Mouse (Mus musculus) spleen, adult 12 weeks (tissue): ENCODE measurements around the gene Mrps18a.

Experiments used
- DNase-seq: peaks from one replicate; pipeline ENCODE4 v3.0.0; 2022; ENCODE audit warnings: low spot score

Gene Mrps18a

GRCm38 (mm10) chr17:46143578-46144423 lies 33.0 kb downstream of the Mrps18a start, which contains the start of gene Rsph9:
Gene Rsph9 (minus strand): TSS chr17:46144216.
- peak; percentile 70 for DNase-seq

DNA sequence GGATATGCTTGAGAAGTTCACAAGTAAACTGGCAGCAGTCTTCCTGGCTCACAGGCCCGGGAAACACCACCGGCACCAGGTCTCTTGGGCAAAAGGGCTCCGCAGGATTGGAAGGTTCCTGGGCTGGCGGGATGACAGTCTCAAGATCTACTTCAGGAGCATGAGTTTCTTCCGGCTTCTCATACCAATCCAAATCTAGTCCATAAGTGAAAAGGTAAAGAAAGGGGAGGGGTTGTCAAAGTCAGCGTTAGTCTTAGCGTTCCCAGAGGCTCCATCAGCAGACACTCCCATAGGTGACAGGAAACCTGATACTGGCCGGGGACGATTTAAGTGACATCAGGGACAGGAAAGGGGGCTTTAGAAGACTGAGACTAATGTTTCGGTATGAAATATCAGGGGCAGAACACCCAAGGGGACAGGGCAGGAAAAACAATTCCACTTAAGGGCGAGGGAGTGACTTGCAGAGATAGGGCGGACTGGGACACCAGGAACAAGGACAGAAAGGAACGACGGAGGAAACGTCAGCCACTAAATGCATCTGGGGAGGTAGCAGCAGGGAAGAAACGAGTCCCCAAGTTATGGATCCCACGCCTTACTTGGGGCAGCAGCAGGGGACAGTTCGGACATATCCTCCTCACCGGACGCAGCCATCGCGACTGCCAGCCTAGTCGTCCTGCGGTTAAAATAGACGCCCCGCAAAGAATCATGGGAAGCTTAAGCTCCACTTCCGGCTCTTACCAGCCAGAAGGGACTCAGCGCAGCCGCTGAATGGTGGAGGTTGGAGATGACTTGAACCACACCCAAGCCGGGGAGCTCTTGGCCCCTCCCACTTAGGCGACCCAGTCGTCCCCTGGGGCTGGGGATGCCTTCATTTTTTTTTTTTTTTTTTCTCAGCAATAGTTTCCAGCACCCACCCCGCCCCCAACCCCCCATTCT lies 42.3 kb downstream of the Mrps18a start, which contains the start of gene Mad2l1bp:
Gene Mad2l1bp (minus strand): TSS at position 707 of the 936 bp plus-strand sequence.
- DNase-seq: peak; percentile 79

DNA sequence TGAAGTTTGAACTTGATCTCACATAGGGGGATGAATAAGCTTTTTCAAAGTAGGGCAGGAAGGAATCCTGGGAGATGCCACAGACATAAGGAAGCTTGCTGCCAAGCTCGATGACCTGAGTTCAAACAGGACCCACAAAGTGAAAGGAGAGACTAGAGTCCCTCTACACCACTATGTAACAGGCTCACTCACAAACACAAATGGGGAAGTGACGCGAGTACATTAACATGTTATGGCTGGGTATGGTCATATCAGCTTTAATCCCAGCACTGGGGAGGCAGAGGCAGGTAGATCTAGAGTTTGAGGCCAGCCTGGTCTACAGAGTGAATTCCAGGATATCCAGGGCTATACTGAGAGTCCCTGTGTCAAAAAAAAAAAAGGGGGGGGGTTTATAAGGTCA lies 43.5 kb downstream of the Mrps18a start:
- no peak for DNase-seq

DNA sequence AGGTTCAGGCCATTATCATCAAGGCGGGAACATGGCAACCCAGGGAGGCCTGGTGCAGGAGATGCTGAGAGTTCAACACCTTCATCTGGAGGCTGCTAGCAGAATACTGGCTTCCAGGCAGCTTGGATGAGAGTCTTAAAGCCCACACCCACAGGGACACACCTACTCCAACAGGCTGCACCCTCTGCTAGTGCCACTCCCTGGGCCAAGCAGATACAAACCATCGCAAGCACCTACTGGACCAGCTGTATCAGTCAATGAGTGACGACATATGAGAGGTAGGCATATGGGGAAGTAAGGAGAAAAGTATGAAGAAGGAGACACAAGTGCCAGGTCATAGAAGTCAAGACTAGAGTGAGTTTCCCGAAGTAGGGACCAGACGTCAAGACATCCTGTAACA lies 45.9 kb downstream of the Mrps18a start:
- DNase-seq: peak; percentile 44

DNA sequence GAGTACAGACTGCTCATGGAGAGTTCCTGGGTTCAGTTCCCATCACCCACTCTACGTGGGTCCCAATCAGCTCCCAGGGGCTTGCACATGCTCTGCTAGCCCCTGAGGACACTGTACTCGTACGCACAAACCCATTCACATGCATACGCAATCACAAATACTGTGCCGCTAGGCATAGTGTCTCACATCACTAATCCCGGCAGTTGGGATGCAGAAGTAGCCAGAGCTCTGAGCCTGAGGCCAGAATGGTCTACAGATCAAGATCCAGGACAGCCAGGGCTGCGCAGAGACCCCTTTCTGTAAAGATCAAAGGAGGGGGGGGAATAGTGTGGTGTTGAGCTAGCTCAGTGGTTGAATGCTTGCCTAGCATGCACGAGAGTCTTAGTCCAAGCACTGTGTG lies 46.3 kb downstream of the Mrps18a start:
- no peak for DNase-seq

DNA sequence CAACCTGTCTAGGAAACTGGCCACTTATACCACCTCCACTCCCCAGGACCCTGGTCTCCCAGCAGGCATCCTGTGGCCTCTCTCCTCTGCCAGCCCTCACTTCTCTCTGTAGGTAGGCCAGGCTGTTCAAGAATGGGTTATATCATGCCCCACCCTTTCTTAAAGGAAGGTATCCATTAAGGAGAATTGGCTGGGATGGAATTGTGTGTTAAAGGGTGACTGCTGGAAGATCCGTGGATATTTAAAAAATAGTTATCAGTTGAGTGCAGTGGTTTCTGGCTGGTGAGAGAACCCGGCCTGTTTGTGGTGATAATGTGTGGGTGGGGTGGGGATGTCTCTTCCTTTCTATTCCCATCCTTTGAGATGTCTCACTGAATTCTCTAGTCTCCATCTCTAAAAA lies 48.5 kb downstream of the Mrps18a start:
- DNase-seq: peak; percentile 59

DNA sequence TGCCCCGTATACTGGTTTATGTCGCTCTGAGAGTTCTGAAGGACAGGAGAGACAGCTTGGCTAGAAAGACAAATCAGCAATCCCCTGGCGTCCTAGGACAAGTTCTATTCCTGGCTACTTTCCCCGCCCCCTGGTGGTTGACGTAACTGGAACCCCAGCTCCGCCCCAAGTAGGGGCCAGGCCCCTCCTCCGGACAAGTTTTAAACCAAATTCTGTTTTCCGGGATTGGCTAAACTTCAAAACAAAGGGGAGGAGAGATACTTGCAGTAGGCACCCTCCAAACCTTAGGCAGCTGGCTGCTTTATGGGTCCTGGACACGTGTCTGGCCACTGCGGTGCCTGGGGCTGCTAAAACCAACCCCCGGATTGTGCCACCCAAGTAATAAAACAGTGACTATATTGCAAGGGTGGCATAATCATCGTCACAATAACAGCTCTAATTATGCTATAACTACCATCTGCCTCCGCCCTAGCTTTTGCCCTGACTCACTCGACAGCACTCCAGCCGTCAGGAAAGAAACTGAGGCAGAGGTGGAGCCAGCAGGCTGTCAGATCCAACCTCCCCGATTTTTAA lies 49.4 kb downstream of the Mrps18a start:
- DNase-seq: peak; percentile 91

- peak; percentile 88 for DNase-seq
Observed at GRCm38 (mm10) chr17:46160686-46161085, 49.9 kb downstream of the Mrps18a start, which contains the start of gene Gtpbp2. Gene Gtpbp2 (plus strand): TSS chr17:46161032.

- no peak for DNase-seq
Observed at GRCm38 (mm10) chr17:46161179-46161578, 50.4 kb downstream of the Mrps18a start.

DNA sequence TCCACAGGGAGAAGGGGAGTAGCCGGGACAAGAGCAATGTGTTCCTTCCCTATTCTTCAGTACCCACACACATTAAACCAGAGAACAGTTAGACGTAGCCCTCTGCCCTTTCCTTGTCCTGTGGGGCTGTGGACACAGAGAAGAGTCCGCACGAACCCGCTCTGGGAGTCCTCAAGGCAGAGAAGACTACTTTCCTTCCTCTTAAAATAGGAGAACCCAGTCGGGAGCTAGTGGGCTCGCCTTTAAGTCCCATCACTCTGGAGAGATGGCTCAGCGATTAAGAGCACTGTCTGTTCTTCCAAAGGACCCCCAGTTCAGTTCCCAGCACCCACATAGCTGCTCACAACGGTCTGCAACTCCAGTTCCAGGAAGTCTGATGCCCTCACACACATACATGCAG lies 50.9 kb downstream of the Mrps18a start:
- DNase-seq: no peak

DNA sequence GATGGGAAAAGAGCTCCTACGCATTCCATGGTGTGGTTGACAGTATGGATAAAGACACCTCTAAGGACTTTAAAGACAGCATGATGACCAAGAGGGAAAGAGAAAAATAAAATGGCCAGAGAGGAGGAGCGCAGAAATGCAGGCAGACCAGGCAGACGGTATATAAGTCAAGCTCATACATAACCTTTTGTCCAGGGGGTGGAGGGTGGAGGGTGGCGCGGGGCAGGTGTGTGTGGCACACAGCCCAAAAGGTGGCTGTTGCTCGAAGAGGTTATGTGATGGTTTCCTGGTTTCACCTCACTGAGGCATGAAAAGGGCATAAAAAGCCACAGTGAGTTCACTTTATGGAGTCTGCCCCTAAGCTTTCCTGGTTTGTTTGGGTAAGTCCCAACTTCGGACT lies 51.8 kb downstream of the Mrps18a start:
- DNase-seq: no peak

DNA sequence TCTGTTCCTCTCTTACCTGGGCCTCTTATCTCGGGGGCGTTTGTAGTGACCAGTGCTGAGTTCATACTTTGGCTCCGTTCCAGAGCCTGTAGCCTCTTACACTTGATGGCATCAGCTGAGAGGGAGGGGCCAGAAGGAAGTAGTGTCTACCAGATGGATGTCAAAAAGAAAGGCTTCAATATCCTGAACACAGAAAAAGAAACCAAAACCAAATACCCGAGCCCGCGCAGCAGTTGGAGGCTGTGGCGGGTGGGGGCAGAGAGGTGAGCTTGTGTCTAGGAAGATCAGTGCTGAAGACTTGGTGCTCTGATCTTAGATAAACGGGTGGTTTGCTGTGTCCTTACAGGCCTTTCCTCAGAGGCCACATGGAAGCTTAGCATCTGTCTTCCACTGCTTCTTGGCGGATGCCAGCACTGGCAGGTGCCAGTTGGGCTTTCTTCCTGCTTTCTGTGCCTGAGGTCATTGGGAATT lies 52.2 kb downstream of the Mrps18a start:
- DNase-seq: peak; percentile 52

DNA sequence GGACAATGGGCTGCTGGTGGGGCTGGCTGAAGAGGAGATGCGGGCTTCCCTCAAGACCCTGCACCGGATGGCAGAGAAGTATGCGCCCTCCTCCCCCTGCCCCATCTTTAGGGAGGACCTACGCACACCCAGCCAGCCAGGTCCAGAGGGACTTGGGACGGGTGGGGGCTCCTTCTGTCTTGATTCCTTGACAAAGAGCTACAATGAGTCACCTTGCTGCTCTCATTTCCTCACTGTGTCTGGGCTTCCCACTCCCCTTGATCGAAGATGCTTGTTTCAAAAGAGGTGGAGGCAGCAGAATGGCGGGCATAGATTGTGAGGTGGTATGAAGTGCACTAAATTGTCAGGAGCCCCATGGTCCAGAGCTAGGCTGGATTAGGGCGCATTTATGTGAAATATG lies 53.5 kb downstream of the Mrps18a start:
- DNase-seq: no peak

- no peak for DNase-seq
Observed at GRCm38 (mm10) chr17:46164791-46165190, 54.0 kb downstream of the Mrps18a start.

DNA sequence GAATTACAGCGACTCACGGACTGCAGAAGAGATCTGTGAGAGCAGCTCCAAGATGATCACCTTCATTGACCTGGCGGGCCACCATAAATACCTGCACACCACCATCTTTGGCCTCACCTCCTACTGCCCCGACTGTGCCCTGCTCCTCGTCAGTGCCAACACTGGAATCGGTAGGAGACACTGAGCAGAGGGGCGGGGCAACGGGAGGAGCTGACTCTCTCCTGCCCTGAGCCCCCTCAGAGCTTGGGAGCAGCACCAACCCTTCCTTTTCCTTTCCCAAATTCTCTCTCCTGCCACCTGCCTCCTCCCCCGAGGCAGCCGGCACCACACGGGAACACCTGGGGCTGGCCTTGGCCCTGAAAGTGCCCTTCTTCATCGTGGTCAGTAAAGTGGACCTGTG lies 54.7 kb downstream of the Mrps18a start:
- no peak for DNase-seq

DNA sequence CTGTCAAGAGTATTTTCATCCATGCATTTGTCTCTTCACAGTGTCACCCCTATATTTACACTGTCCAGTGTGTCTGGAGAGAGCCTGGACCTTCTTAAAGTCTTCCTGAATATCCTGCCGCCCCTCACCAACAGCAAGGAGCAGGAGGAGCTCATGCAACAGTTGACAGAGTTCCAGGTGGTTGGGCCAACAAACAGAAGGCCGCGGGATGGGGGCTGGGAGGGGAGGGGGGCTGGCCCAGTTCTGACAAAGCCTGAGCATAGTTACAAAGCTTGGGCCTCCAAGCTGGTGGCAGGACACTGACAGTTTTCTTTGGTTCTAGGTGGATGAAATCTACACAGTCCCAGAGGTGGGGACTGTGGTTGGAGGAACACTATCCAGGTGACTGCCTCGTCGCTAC lies 55.5 kb downstream of the Mrps18a start:
- no peak for DNase-seq

DNA sequence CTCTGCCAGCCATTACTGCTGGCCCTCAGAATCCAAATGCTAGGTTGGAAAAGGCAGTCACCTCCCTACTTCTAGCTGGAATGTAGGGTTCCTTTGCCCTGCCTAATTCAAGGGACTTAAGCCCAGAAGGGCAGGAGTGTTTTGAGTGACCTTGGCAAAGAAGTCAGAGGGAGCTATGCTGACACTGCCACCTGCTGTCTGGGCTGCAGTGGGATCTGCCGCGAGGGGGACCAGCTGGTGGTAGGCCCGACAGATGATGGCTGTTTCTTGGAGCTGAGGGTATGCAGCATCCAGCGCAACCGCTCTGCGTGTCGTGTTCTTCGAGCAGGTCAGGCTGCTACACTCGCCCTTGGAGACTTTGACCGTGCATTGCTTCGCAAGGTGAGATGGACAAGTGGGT lies 56.2 kb downstream of the Mrps18a start:
- no peak for DNase-seq

GRCm38 (mm10) chr17:46168318-46168717 lies 57.5 kb downstream of the Mrps18a start:
- no peak for DNase-seq

DNA sequence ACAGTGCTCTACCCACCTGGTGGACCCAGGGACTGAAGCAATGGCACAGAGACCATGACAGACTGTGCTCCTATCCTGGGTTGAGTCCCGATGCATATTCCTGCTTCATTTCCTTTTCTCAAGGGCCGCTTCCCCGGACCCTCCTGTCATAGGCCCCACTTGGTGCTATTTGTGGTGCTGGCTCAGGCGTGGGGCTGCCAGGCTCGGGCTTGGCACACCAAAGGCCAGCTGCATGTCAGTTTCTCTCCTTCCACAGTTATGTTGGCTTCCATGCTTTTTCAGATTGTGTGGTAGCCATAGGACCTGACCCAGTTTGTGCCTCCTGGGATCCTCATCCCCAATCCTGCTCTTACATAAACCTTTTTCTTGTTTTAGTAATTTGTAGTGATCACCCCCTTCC lies 58.0 kb downstream of the Mrps18a start:
- no peak for DNase-seq

GRCm38 (mm10) chr17:46170538-46170937 lies 59.8 kb downstream of the Mrps18a start:
- no peak for DNase-seq
